Mouse (Mus musculus) MEL (cell line): Measurements from ENCODE around the gene Acin1. TPM values are rescaled to one million over a fixed set of nuclear protein-coding genes. Genes with fewer than 3 reads are reported as not detected.

Source experiments
- DNase-seq: peaks from one replicate; pipeline ENCODE4 v3.0.0; 2011; ENCODE audit warnings: low read depth, low spot score
- H3K27ac ChIP-seq: 2 replicates; pipeline ENCODE4 v1.5.1; 2012; ENCODE audit warnings: low read depth, mild to moderate bottlenecking, control low read depth, low read length, moderate library complexity; ENCODE audit not compliant: control insufficient read depth
- H3K27me3 ChIP-seq, 2 experiments: fragments of 150-350 bp in 1 of 2; sonication (generic) in 1 of 2; 2 replicates each; pipeline ENCODE4 v1.6.1; 2012; ENCODE audit warnings: low read length in 2 of 2, mild to moderate bottlenecking in 2 of 2, improper control_type of control experiment in 1 of 2, moderate library complexity in 1 of 2; ENCODE audit not compliant: insufficient read depth in 2 of 2, control insufficient read depth in 1 of 2
- H3K36me3 ChIP-seq, 2 experiments: 2 replicates each; pipeline ENCODE4 v1.6.1; 2012 to 2014; ENCODE audit warnings: low read length in 2 of 2, improper control_type of control experiment in 1 of 2, inconsistent platforms in 1 of 2, mild to moderate bottlenecking in 1 of 2; ENCODE audit not compliant: insufficient read depth in 2 of 2, control insufficient read depth in 1 of 2
- H3K4me1 ChIP-seq, 2 experiments: fragments of 150-350 bp in 1 of 2; sonication (generic) in 1 of 2; 2 replicates each; pipeline ENCODE4 v1.6.1; 2012; ENCODE audit warnings: low read length in 2 of 2, improper control_type of control experiment in 1 of 2, mild to moderate bottlenecking in 1 of 2; ENCODE audit not compliant: insufficient read depth in 2 of 2, control insufficient read depth in 1 of 2
- H3K4me3 ChIP-seq, 2 experiments: fragments of 150-350 bp in 1 of 2; sonication (generic) in 1 of 2; 2 replicates each; pipeline ENCODE4 v1.5.1; 2012; ENCODE audit warnings: low read depth in 2 of 2, low read length in 2 of 2, mild to moderate bottlenecking in 2 of 2, moderate library complexity in 2 of 2, control low read depth in 1 of 2, improper control_type of control experiment in 1 of 2; ENCODE audit not compliant: control insufficient read depth in 1 of 2, insufficient read depth in 1 of 2
- H3K79me2 ChIP-seq: 2 replicates; pipeline ENCODE4 v1.6.1; 2012; ENCODE audit warnings: mild to moderate bottlenecking, low read length, moderate library complexity; ENCODE audit not compliant: control insufficient read depth, poor library complexity, insufficient read depth
- H3K9ac ChIP-seq: 2 replicates; pipeline ENCODE4 v1.6.1; 2012; ENCODE audit warnings: low read depth, mild to moderate bottlenecking, control low read depth, low read length, moderate library complexity; ENCODE audit not compliant: control insufficient read depth, poor library complexity, severe bottlenecking
- H3K9me3 ChIP-seq: fragments of 150-350 bp; sonication (generic); replicated peaks from 2 replicates; pipeline ENCODE4 v1.6.1; 2012; ENCODE audit warnings: mild to moderate bottlenecking, low read length, improper control_type of control experiment, moderate library complexity; ENCODE audit not compliant: insufficient read depth
- CHD1 ChIP-seq: IDR thresholded peaks from 2 replicates; pipeline ENCODE4 v1.6.1; 2012; ENCODE audit warnings: low read depth, mild to moderate bottlenecking, inconsistent platforms, low read length, improper control_type of control experiment
- CTCF ChIP-seq, 3 experiments: IDR thresholded peaks in 2 of 3; conservative IDR thresholded peaks in 1 of 3; 2 replicates each; pipeline ENCODE4 v1.5.1; 2011 to 2012; ENCODE audit warnings: low read length in 3 of 3, low read depth in 2 of 3, mild to moderate bottlenecking in 2 of 3, improper control_type of control experiment in 1 of 3, inconsistent platforms in 1 of 3, mixed read lengths in 1 of 3, moderate library complexity in 1 of 3; ENCODE audit not compliant: control insufficient read depth in 1 of 3, insufficient read depth in 1 of 3, poor library complexity in 1 of 3, severe bottlenecking in 1 of 3
- ELF1 ChIP-seq: IDR thresholded peaks from 2 replicates; pipeline ENCODE4 v1.6.1; 2014; ENCODE audit warnings: low read depth, mild to moderate bottlenecking, inconsistent platforms, low read length, improper control_type of control experiment, moderate library complexity
- ETS1 ChIP-seq: IDR thresholded peaks from 2 replicates; pipeline ENCODE4 v1.6.1; 2012; ENCODE audit warnings: low read depth, mild to moderate bottlenecking, inconsistent platforms, low read length, improper control_type of control experiment, moderate library complexity
- GATA1 ChIP-seq: IDR thresholded peaks from 2 replicates; pipeline ENCODE4 v1.6.1; 2011; ENCODE audit warnings: low read depth, low read length, improper control_type of control experiment
- HCFC1 ChIP-seq: IDR thresholded peaks from 2 replicates; pipeline ENCODE4 v1.6.1; 2012; ENCODE audit warnings: low read depth, mild to moderate bottlenecking, inconsistent platforms, low read length, improper control_type of control experiment, moderate library complexity
- KAT2A ChIP-seq: conservative IDR thresholded peaks from 2 replicates; pipeline ENCODE4 v1.6.1; 2012; ENCODE audit warnings: low read depth, low read length, improper control_type of control experiment, inconsistent platforms
- MAZ ChIP-seq: IDR thresholded peaks from 2 replicates; pipeline ENCODE4 v1.6.1; 2012; ENCODE audit warnings: low read depth, mild to moderate bottlenecking, inconsistent platforms, low read length, improper control_type of control experiment
- MEF2A ChIP-seq: IDR thresholded peaks from 2 replicates; pipeline ENCODE4 v1.6.1; 2014; ENCODE audit warnings: low read depth, mild to moderate bottlenecking, inconsistent platforms, low read length, improper control_type of control experiment; ENCODE audit not compliant: poor library complexity, insufficient replicate concordance, severe bottlenecking; ENCODE audit errors: extremely low read depth
- NRF1 ChIP-seq: IDR thresholded peaks from 2 replicates; pipeline ENCODE4 v1.6.1; 2014; ENCODE audit warnings: low read depth, mild to moderate bottlenecking, inconsistent platforms, low read length, improper control_type of control experiment, moderate library complexity; ENCODE audit not compliant: poor library complexity, insufficient read depth, severe bottlenecking
- POLR2A ChIP-seq, 2 experiments: IDR thresholded peaks; 2 replicates each; pipeline ENCODE4 v1.6.1; 2011 to 2012; ENCODE audit warnings: low read length in 2 of 2, mild to moderate bottlenecking in 2 of 2, control low read depth in 1 of 2, improper control_type of control experiment in 1 of 2, low read depth in 1 of 2, moderate library complexity in 1 of 2; ENCODE audit not compliant: control insufficient read depth in 1 of 2, insufficient read depth in 1 of 2, poor library complexity in 1 of 2
- POLR2AphosphoS5 ChIP-seq: IDR thresholded peaks from 2 replicates; pipeline ENCODE4 v1.6.1; 2012; ENCODE audit warnings: low read depth, borderline replicate concordance, mild to moderate bottlenecking, inconsistent platforms, low read length, moderate library complexity, mixed read lengths
- RAD21 ChIP-seq: IDR thresholded peaks from 2 replicates; pipeline ENCODE4 v1.6.1; 2011; ENCODE audit warnings: mild to moderate bottlenecking, low read depth, low read length, improper control_type of control experiment
- SMC3 ChIP-seq: IDR thresholded peaks from 2 replicates; pipeline ENCODE4 v1.6.1; 2011; ENCODE audit warnings: low read depth, low read length, improper control_type of control experiment
- TAL1 ChIP-seq: IDR thresholded peaks from 2 replicates; pipeline ENCODE4 v1.6.1; 2012; ENCODE audit warnings: mild to moderate bottlenecking, inconsistent platforms, low read length, moderate library complexity, mixed read lengths
- TCF12 ChIP-seq: IDR thresholded peaks from 2 replicates; pipeline ENCODE4 v1.6.1; 2014; ENCODE audit warnings: low read depth, mild to moderate bottlenecking, inconsistent platforms, low read length, improper control_type of control experiment, moderate library complexity
- UBTF ChIP-seq: IDR thresholded peaks from 2 replicates; pipeline ENCODE4 v1.6.1; 2012; ENCODE audit warnings: low read depth, mild to moderate bottlenecking, inconsistent platforms, low read length, improper control_type of control experiment, moderate library complexity, borderline replicate concordance; ENCODE audit not compliant: insufficient read depth
- USF2 ChIP-seq, 2 experiments: IDR thresholded peaks; 2 replicates each; pipeline ENCODE4 v1.6.1; 2011 to 2012; ENCODE audit warnings: improper control_type of control experiment in 2 of 2, low read length in 2 of 2, borderline replicate concordance in 1 of 2, inconsistent platforms in 1 of 2, low read depth in 1 of 2, mild to moderate bottlenecking in 1 of 2; ENCODE audit not compliant: insufficient read depth in 1 of 2
- ZC3H11A ChIP-seq: IDR thresholded peaks from 2 replicates; pipeline ENCODE4 v1.6.1; 2012; ENCODE audit warnings: low read depth, mild to moderate bottlenecking, inconsistent platforms, low read length, improper control_type of control experiment
- ZKSCAN1 ChIP-seq: IDR thresholded peaks from 2 replicates; pipeline ENCODE4 v1.6.1; 2012; ENCODE audit warnings: low read depth, mild to moderate bottlenecking, inconsistent platforms, low read length, improper control_type of control experiment, moderate library complexity
- ZNF384 ChIP-seq: IDR thresholded peaks from 2 replicates; pipeline ENCODE4 v1.6.1; 2012; ENCODE audit warnings: low read depth, mild to moderate bottlenecking, inconsistent platforms, low read length, improper control_type of control experiment
- polyA plus RNA-seq, 2 experiments: library from polyadenylated mRNA; stranded (reverse) in 1 of 2; unstranded in 1 of 2; fragments of >175 nt in 1 of 2; fragments of >200 nt in 1 of 2; gene quantifications; 2 replicates each; pipeline versions ENCODE4 v1.2.1 to v1.2.4; 2012; ENCODE audit warnings: low replicate concordance in 2 of 2, low read depth in 1 of 2; ENCODE audit not compliant: insufficient read length in 2 of 2, insufficient read depth in 1 of 2, missing spikeins in 1 of 2
- total RNA-seq: library from RNA; depleted of rRNA; stranded (reverse); fragments of 300-350 nt; gene quantifications from 2 replicates; pipeline ENCODE4 v1.2.3, GENCODE M21; 2012

Gene Acin1
- total and polyA plus RNA-seq, 3 experiments: 103 to 248 (median 115) TPM

DNA sequence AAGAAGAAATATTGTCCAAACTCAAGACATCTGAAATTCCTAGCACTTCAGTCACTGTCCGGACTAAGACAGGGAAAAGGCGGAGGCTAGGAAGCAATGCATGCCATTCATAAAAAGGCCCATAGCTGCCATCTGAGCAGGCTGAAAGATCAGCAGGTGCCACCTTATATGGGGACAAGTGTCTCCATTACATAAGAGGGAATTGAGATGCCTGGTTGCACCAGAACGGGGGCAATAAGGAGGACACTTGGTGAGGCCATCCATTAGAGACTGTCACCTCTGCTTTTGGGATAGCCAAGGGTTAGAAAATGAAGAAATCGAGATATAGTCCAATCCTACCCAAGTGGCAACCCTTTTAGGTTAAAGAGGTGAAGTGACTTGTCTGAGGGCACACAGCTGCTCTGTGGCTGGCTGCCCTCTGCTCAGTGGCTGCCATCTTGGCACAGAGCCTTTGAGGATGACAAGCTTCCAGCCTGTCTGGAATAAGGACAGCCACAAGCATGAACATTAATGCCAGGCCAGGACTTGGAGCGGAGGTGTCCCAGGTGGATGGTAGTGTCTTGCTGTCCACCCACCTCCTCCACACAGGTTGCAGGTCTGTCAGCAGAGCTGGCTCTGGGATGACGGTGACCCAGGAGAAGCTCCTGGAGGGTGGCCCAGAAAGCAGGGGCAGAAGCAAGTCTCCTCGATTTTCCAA, 34.1 kb upstream of the Acin1 start:
- no peak overlapping the region for H3K4me3 ChIP-seq
- H3K36me3 ChIP-seq: no peaks in the 10 kb centered on the region
- no peaks in the 10 kb centered on the region for H3K9me3 ChIP-seq
- H3K9ac ChIP-seq: no peak overlapping the region
- H3K79me2 ChIP-seq: no peaks in the 10 kb centered on the region
- H3K27me3 ChIP-seq: no peaks in the 10 kb centered on the region
- DNase-seq: no peak
- no peak overlapping the region for H3K27ac ChIP-seq
- TF ChIP-seq CHD1 (no peak), MEF2A (no peak), GATA1 (no peak), TAL1 (no peak), MAZ (no peak), UBTF (no peak), TCF12 (no peak), ZNF384 (no peak), RAD21 (no peak), KAT2A (no peak), SMC3 (no peak)
- H3K4me1 ChIP-seq: peaks cover 0 to 18% of the 10 kb centered on the region in 2 experiments; a peak in 2 of 4 replicates

DNA sequence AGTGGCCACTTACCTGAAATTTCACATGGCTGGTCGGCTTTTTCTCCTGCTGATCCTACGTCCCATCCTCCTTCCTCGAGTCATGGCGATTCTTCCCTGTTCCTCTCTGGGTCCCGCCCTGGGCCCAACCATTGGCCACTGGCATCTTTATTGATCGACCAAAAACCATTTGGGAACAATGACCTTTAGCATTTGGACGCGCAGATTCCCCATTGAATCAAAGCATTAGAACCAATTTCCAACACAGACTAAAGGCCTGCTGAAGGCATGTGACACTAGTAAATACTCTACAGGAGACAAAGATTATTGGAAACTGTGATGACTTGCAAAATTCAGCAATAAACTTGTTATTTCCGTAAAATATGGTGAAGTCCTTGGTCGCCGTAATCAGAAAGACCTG, 33.3 kb upstream of the Acin1 start:
- H3K9me3 ChIP-seq: no peaks in the 10 kb centered on the region
- peaks cover 0 to 15% of the 10 kb centered on the region in 2 experiments; a peak in 2 of 4 replicates for H3K4me1 ChIP-seq
- H3K27me3 ChIP-seq: no peaks in the 10 kb centered on the region
- H3K79me2 ChIP-seq: no peaks in the 10 kb centered on the region
- TF ChIP-seq ZC3H11A: no peak
- no peak for TF ChIP-seq ETS1
- TF ChIP-seq CHD1: no peak
- TF ChIP-seq ELF1: no peak
- no peak for TF ChIP-seq RAD21
- no peak for TF ChIP-seq USF2 (IDR thresholded peaks at IDR 0.05; ENCODE audit: borderline replicate concordance in 1 of 2, insufficient read depth in 1 of 2, low read depth in 1 of 2, low read length in 2 of 2)
- no peak for TF ChIP-seq ZKSCAN1
- no peak for TF ChIP-seq NRF1
- TF ChIP-seq MAZ: no peak
- no peak for TF ChIP-seq POLR2A (IDR thresholded peaks at IDR 0.05; ENCODE audit: control insufficient read depth in 1 of 2, insufficient read depth in 1 of 2, low read depth in 1 of 2, low read length in 2 of 2, poor library complexity in 1 of 2)
- no peak for TF ChIP-seq HCFC1
- TF ChIP-seq CTCF (IDR thresholded peaks at IDR 0.05 in 2 of 3, conservative IDR thresholded peaks at IDR 0.05 in 1 of 3; ENCODE audit: control insufficient read depth in 1 of 3, insufficient read depth in 1 of 3, low read depth in 2 of 3, low read length in 3 of 3, poor library complexity in 1 of 3, severe bottlenecking in 1 of 3): no peak
- no peak for TF ChIP-seq POLR2AphosphoS5
- TF ChIP-seq, all 39 proteins: peak for 0
- Histone ChIP-seq H3K36me3 (0 out of 4 replicates have a peak, but pooled peaks cover 0 to 2% of the 10 kb centered on the region in 2 experiments), H3K4me3 (no peak overlapping the region), H3K27ac (no peak overlapping the region), H3K9ac (no peak overlapping the region)
- no peak for DNase-seq
